Mouse (Mus musculus) heart, embryonic 15.5 days (tissue): ENCODE measurements around the gene 5330417C22Rik. TPM values are rescaled to one million over a fixed set of nuclear protein-coding genes. Genes with fewer than 3 reads are reported as not detected.

Experiments
- ATAC-seq: fragments of 200-750 bp; cut with Nextera tagmentation; replicated peaks from 2 replicates; pipeline ENCODE4 v1.8.0; 2017; ENCODE audit warnings: low read depth, moderate TSS enrichment; ENCODE audit not compliant: insufficient number of reproducible peaks, insufficient read depth, low FRiP score
- H3K27ac ChIP-seq: fragments of 300-500 bp; sonication (generic); 2 replicates; pipeline ENCODE4 v1.5.1; 2015; ENCODE audit warnings: mild to moderate bottlenecking, inconsistent platforms
- H3K27me3 ChIP-seq: fragments of 300-500 bp; sonication (generic); 2 replicates; pipeline ENCODE4 v1.6.1; 2015; ENCODE audit warnings: inconsistent platforms
- H3K36me3 ChIP-seq: fragments of 300-500 bp; sonication (generic); 2 replicates; pipeline ENCODE4 v1.6.1; 2015; ENCODE audit warnings: mild to moderate bottlenecking, inconsistent platforms
- H3K4me1 ChIP-seq: fragments of 300-500 bp; sonication (generic); replicated peaks from 2 replicates; pipeline ENCODE4 v1.6.1; 2015; ENCODE audit warnings: inconsistent platforms
- H3K4me2 ChIP-seq: fragments of 300-500 bp; sonication (generic); 2 replicates; pipeline ENCODE4 v1.6.1; 2015; ENCODE audit warnings: inconsistent platforms, mild to moderate bottlenecking, moderate library complexity
- H3K4me3 ChIP-seq: fragments of 300-500 bp; sonication (generic); 2 replicates; pipeline ENCODE4 v1.5.1; 2015; ENCODE audit warnings: mild to moderate bottlenecking, inconsistent platforms
- H3K9ac ChIP-seq: fragments of 300-500 bp; sonication (generic); 2 replicates; pipeline ENCODE4 v1.6.1; 2015; ENCODE audit warnings: mild to moderate bottlenecking, inconsistent platforms
- H3K9me3 ChIP-seq: fragments of 300-500 bp; sonication (generic); replicated peaks from 2 replicates; pipeline ENCODE4 v1.6.1; 2016; ENCODE audit warnings: inconsistent platforms
- WGBS: fragments of 180-500 bp; shearing (Covaris S2); methylation state at CpG from one replicate; pipeline ENCODE4 v1.1.7; 2015; ENCODE audit warnings: mixed read lengths; 5-methylcytosine and 5-hydroxymethylcytosine counted together
- polyA plus RNA-seq: library from polyadenylated mRNA; unstranded; fragments of >200 nt; fragmentation: Nextera tagmentation; extraction: Ambion mirVana; gene quantifications from 2 replicates; pipeline ENCODE4 v1.2.1, GENCODE M21; 2015

Gene 5330417C22Rik
- polyA plus RNA-seq, 1 experiment from 2014 or later: 1.0 TPM

GRCm38 (mm10) chr3:108454172-108454571 is 82.2 kb downstream of the 5330417C22Rik start:
- Histone ChIP-seq H3K9me3 (no peaks in the 10 kb centered on the region), H3K4me3 (no peak overlapping the region), H3K27ac (no peak overlapping the region), H3K9ac (no peak overlapping the region), H3K27me3 (no peaks in the 10 kb centered on the region), H3K4me1 (peaks cover 5% of the 10 kb centered on the region; the same call in 1 of the 2 replicates), H3K4me2 (no peak overlapping the region), H3K36me3 (no peaks in the 10 kb centered on the region)
- ATAC-seq: no peak
- WGBS: 52% methylated on average over 1 of the region's 1 CpGs

GRCm38 (mm10) chr3:108451969-108452368 is 84.4 kb downstream of the 5330417C22Rik start:
- Histone ChIP-seq H3K9me3 (no peaks in the 10 kb centered on the region), H3K4me2 (no peak overlapping the region), H3K9ac (no peak overlapping the region), H3K4me3 (no peak overlapping the region), H3K4me1 (no peaks in the 10 kb centered on the region), H3K27me3 (no peaks in the 10 kb centered on the region), H3K27ac (no peak overlapping the region), H3K36me3 (no peaks in the 10 kb centered on the region)
- 80% methylated on average over 2 of the region's 2 CpGs for WGBS
- ATAC-seq: no peak

- Histone ChIP-seq H3K27me3 (no peaks in the 10 kb centered on the region), H3K9ac (peak overlapping the region; percentile 49), H3K36me3 (peaks cover 5% of the 10 kb centered on the region; the same call in 1 of the 2 replicates), H3K27ac (peak overlapping the region; percentile 85), H3K9me3 (no peaks in the 10 kb centered on the region), H3K4me3 (peak overlapping the region; percentile 78), H3K4me2 (peak overlapping the region; percentile 82), H3K4me1 (peaks cover 20% of the 10 kb centered on the region)
- 14% methylated on average over 6 of the region's 6 CpGs for WGBS
- no peak for ATAC-seq
These were observed 91.0 kb downstream of the 5330417C22Rik start for GRCm38 (mm10) chr3:108445366-108445705.

- Histone ChIP-seq H3K4me1 (peaks cover 20% of the 10 kb centered on the region), H3K4me2 (peak within 1 kb of the TSS; percentile 82), H3K4me3 (peak within 1 kb of the TSS; percentile 78), H3K36me3 (peaks cover 5% of the 10 kb centered on the region; the same call in 1 of the 2 replicates), H3K27me3 (no peaks in the 10 kb centered on the region), H3K9me3 (no peaks in the 10 kb centered on the region), H3K27ac (peak within 1 kb of the TSS; percentile 85), H3K9ac (peak within 1 kb of the TSS; percentile 71)
- ATAC-seq: peak; percentile 97
- under 1% methylated on average over 41 of the region's 41 CpGs for WGBS
These were observed 91.5 kb downstream of the 5330417C22Rik start, which contains the start of gene Sars for GRCm38 (mm10) chr3:108444698-108445365. TSS of gene Sars (minus strand) at chr3:108445209.

GRCm38 (mm10) chr3:108444029-108444428 is 92.3 kb downstream of the 5330417C22Rik start:
- peaks cover 20% of the 10 kb centered on the region for H3K4me1 ChIP-seq
- no peaks in the 10 kb centered on the region for H3K9me3 ChIP-seq
- no peak for ATAC-seq
- whole genome bisulfite sequencing: 13% methylated on average over 8 of the region's 8 CpGs
- H3K27ac ChIP-seq: peak overlapping the region; percentile 85
- H3K4me3 ChIP-seq: peak overlapping the region; percentile 78
- H3K36me3 ChIP-seq: peaks cover 5% of the 10 kb centered on the region; the same call in 1 of the 2 replicates
- peak overlapping the region; percentile 82 for H3K4me2 ChIP-seq
- H3K9ac ChIP-seq: peak overlapping the region; percentile 71
- no peaks in the 10 kb centered on the region for H3K27me3 ChIP-seq

GRCm38 (mm10) chr3:108436380-108436714 is 100.0 kb downstream of the 5330417C22Rik start:
- WGBS: 76% methylated on average over 7 of the region's 7 CpGs
- 0 out of 2 replicates have a peak overlapping the region, but pooled peaks have one; percentile 33 for H3K27ac ChIP-seq
- H3K27me3 ChIP-seq: no peaks in the 10 kb centered on the region
- no peak overlapping the region for H3K4me3 ChIP-seq
- no peak overlapping the region for H3K9ac ChIP-seq
- ATAC-seq: no peak
- H3K4me1 ChIP-seq: peaks cover 7% of the 10 kb centered on the region; the same call in 1 of the 2 replicates
- no peak overlapping the region for H3K4me2 ChIP-seq
- H3K9me3 ChIP-seq: no peaks in the 10 kb centered on the region
- peaks cover 50% of the 10 kb centered on the region for H3K36me3 ChIP-seq

- H3K27ac ChIP-seq: peak overlapping the region; percentile 45
- peaks cover 55% of the 10 kb centered on the region for H3K36me3 ChIP-seq
- H3K9ac ChIP-seq: no peak overlapping the region
- H3K4me2 ChIP-seq: no peak overlapping the region
- H3K9me3 ChIP-seq: no peaks in the 10 kb centered on the region
- H3K4me3 ChIP-seq: no peak overlapping the region
- H3K4me1 ChIP-seq: peaks cover 6% of the 10 kb centered on the region; the same call in 1 of the 2 replicates
- 75% methylated on average over 17 of the region's 17 CpGs for WGBS
- H3K27me3 ChIP-seq: no peaks in the 10 kb centered on the region
- ATAC-seq: peak; percentile 72; the same call in 1 of the 2 replicates
These were observed 100.5 kb downstream of the 5330417C22Rik start for GRCm38 (mm10) chr3:108435701-108436379.

- Histone ChIP-seq H3K4me1 (peaks cover 6% of the 10 kb centered on the region; the same call in 1 of the 2 replicates), H3K27me3 (no peaks in the 10 kb centered on the region), H3K4me2 (no peak overlapping the region), H3K9ac (no peak overlapping the region), H3K27ac (no peak overlapping the region), H3K4me3 (no peak overlapping the region), H3K36me3 (peaks cover 62% of the 10 kb centered on the region), H3K9me3 (no peaks in the 10 kb centered on the region)
- 61% methylated on average over 19 of the region's 19 CpGs for WGBS
- ATAC-seq: no peak
These were observed 102.3 kb downstream of the 5330417C22Rik start for GRCm38 (mm10) chr3:108433881-108434495.

- Histone ChIP-seq H3K9me3 (no peaks in the 10 kb centered on the region), H3K27me3 (no peaks in the 10 kb centered on the region), H3K9ac (no peak overlapping the region), H3K27ac (no peak overlapping the region), H3K4me2 (no peak overlapping the region), H3K36me3 (peaks cover 69% of the 10 kb centered on the region), H3K4me3 (no peak overlapping the region), H3K4me1 (peaks cover 4% of the 10 kb centered on the region; the same call in 1 of the 2 replicates)
- ATAC-seq: no peak
- WGBS: 60% methylated on average over 18 of the region's 18 CpGs
These were observed 103.0 kb downstream of the 5330417C22Rik start for GRCm38 (mm10) chr3:108433188-108433880.

GRCm38 (mm10) chr3:108432542-108433187 is 103.7 kb downstream of the 5330417C22Rik start:
- 88% methylated on average over 13 of the region's 13 CpGs for WGBS
- H3K9ac ChIP-seq: no peak overlapping the region
- ATAC-seq: no peak
- peaks cover 76% of the 10 kb centered on the region for H3K36me3 ChIP-seq
- H3K4me3 ChIP-seq: no peak overlapping the region
- H3K9me3 ChIP-seq: no peaks in the 10 kb centered on the region
- H3K4me1 ChIP-seq: peaks cover 4% of the 10 kb centered on the region; the same call in 1 of the 2 replicates
- H3K27me3 ChIP-seq: no peaks in the 10 kb centered on the region
- no peak overlapping the region for H3K4me2 ChIP-seq
- H3K27ac ChIP-seq: no peak overlapping the region
